Mouse (Mus musculus): Measurements from ENCODE around the gene Neurl1b. TPM values are rescaled to one million over a fixed set of nuclear protein-coding genes. Genes with fewer than 3 reads are reported as not detected.

The Neurl1b gene
- polyA plus RNA-seq (2015; fragmentation: Nextera tagmentation; extraction: Ambion mirVana) = 0.67 and 0.89 TPM in 2 replicates

- no peaks in the 10 kb centered on the region for H3K9me3 ChIP-seq
- peak within 1 kb of the TSS; percentile 99 for H3K4me2 ChIP-seq
- peaks cover 17% of the 10 kb centered on the region for H3K4me1 ChIP-seq
- H3K4me3 ChIP-seq = peak within 1 kb of the TSS; percentile 59
- H3K27ac ChIP-seq = no peak within 1 kb of the TSS
- WGBS = under 1% methylated on average over 101 of the region's 105 CpGs
- peak within 1 kb of the TSS; percentile 70 for H3K9ac ChIP-seq
- peaks cover 86% of the 10 kb centered on the region for H3K27me3 ChIP-seq
- ATAC-seq (ENCODE audit: insufficient number of reproducible peaks, insufficient read depth, low FRiP score, low TSS enrichment, low read depth) = 0 out of 2 replicates have a peak, but pooled peaks have one; percentile 7
- no peaks in the 10 kb centered on the region for H3K36me3 ChIP-seq
These were observed at the start of gene Neurl1b for GRCm38 (mm10) chr17:26414523-26415354. Gene Neurl1b, plus strand, starts transcription at chr17:26414829.

GRCm38 (mm10) chr17:26366792-26367191 is 47.8 kb upstream of the Neurl1b start:
- 74% methylated on average over 4 of the region's 4 CpGs for WGBS
- H3K4me2 ChIP-seq = no peak overlapping the region
- no peaks in the 10 kb centered on the region for H3K36me3 ChIP-seq
- H3K4me1 ChIP-seq = peaks cover 38% of the 10 kb centered on the region
- no peak for ATAC-seq (ENCODE audit: insufficient number of reproducible peaks, insufficient read depth, low FRiP score, low TSS enrichment, low read depth)
- no peak overlapping the region for H3K9ac ChIP-seq
- no peak overlapping the region for H3K27ac ChIP-seq
- H3K4me3 ChIP-seq = no peak overlapping the region
- H3K9me3 ChIP-seq = no peaks in the 10 kb centered on the region
- H3K27me3 ChIP-seq = peaks cover 9% of the 10 kb centered on the region; the same call in 1 of the 2 replicates

- no peaks in the 10 kb centered on the region for H3K36me3 ChIP-seq
- peaks cover 30% of the 10 kb centered on the region for H3K4me1 ChIP-seq
- ATAC-seq (ENCODE audit: insufficient number of reproducible peaks, insufficient read depth, low FRiP score, low TSS enrichment, low read depth) = 0 out of 2 replicates have a peak, but pooled peaks have one; percentile 39
- no peak overlapping the region for H3K4me3 ChIP-seq
- H3K9ac ChIP-seq = no peak overlapping the region
- 56% methylated on average over 10 of the region's 10 CpGs for WGBS
- H3K27me3 ChIP-seq = peaks cover 9% of the 10 kb centered on the region; the same call in 1 of the 2 replicates
- no peak overlapping the region for H3K27ac ChIP-seq
- H3K9me3 ChIP-seq = no peaks in the 10 kb centered on the region
- no peak overlapping the region for H3K4me2 ChIP-seq
These were observed 46.2 kb upstream of the Neurl1b start for GRCm38 (mm10) chr17:26368336-26368992.

DNA sequence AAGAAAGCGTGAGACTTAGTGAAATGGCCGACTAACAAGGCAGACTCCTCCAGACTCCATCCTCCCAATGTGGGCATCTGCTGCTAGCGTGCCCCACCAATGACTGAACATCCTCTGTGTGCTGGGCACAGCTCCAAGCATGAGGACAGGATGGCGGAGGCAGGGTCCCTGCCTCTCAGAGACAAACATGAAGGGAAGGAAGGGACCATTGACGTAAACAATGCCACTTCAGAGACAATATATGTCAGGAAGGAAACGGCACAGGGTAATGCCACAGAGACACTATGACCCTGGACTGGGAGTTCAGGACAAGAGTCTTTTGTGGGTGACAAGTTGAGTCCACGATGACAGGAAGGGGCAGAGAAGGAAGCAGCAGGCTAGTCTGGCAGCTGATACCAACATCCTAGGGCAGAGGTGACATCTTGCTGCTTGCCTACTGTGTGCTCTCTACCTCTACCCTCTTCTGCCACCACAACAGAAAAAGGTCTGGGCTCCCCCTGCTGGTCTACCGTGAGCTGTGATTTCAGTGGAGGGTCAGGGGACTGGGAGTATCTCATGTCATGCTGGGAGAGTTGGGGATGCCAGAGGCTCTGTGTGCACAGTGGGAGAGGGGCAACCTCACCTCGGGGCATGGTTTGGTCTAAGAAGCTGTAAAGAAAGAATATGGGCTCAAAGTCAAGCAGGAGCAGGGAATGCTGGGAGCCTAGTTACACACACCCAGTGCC is 43.9 kb upstream of the Neurl1b start:
- H3K4me2 ChIP-seq = no peak overlapping the region

GRCm38 (mm10) chr17:26371246-26371535 is 43.4 kb upstream of the Neurl1b start:
- Histone ChIP-seq H3K4me2 (no peak overlapping the region), H3K4me1 (peaks cover 17% of the 10 kb centered on the region; the same call in 1 of the 2 replicates), H3K9ac (no peak overlapping the region), H3K4me3 (no peak overlapping the region), H3K36me3 (no peaks in the 10 kb centered on the region), H3K27me3 (peaks cover 6% of the 10 kb centered on the region; the same call in 1 of the 2 replicates), H3K27ac (no peak overlapping the region), H3K9me3 (no peaks in the 10 kb centered on the region)
- 49% methylated on average over 3 of the region's 3 CpGs for WGBS
- no peak for ATAC-seq (ENCODE audit: insufficient number of reproducible peaks, insufficient read depth, low FRiP score, low TSS enrichment, low read depth)

More for the DNA sequence above, 43.9 kb upstream of the Neurl1b start:
- no peaks in the 10 kb centered on the region for H3K36me3 ChIP-seq
- H3K9ac ChIP-seq = no peak overlapping the region
- no peak overlapping the region for H3K4me3 ChIP-seq
- no peak overlapping the region for H3K27ac ChIP-seq
- H3K4me1 ChIP-seq = peaks cover 17% of the 10 kb centered on the region; the same call in 1 of the 2 replicates
- no peaks in the 10 kb centered on the region for H3K9me3 ChIP-seq
- 51% methylated on average over 9 of the region's 9 CpGs for WGBS
- H3K27me3 ChIP-seq = peaks cover 6% of the 10 kb centered on the region; the same call in 1 of the 2 replicates
- no peak for ATAC-seq (ENCODE audit: insufficient number of reproducible peaks, insufficient read depth, low FRiP score, low TSS enrichment, low read depth)

GRCm38 (mm10) chr17:26373211-26373610 is 41.4 kb upstream of the Neurl1b start:
- H3K27me3 ChIP-seq = no peaks in the 10 kb centered on the region; the same call in 1 of the 2 replicates
- 69% methylated on average over 5 of the region's 5 CpGs for WGBS
- no peak overlapping the region for H3K4me2 ChIP-seq
- no peak for ATAC-seq (ENCODE audit: insufficient number of reproducible peaks, insufficient read depth, low FRiP score, low TSS enrichment, low read depth)
- no peak overlapping the region for H3K4me3 ChIP-seq
- H3K4me1 ChIP-seq = peaks cover 14% of the 10 kb centered on the region; the same call in 1 of the 2 replicates
- no peak overlapping the region for H3K27ac ChIP-seq
- H3K36me3 ChIP-seq = no peaks in the 10 kb centered on the region
- no peak overlapping the region for H3K9ac ChIP-seq
- no peaks in the 10 kb centered on the region for H3K9me3 ChIP-seq

GRCm38 (mm10) chr17:26376416-26376815 is 38.2 kb upstream of the Neurl1b start:
- WGBS = 50% methylated on average over 1 of the region's 1 CpGs
- ATAC-seq (ENCODE audit: insufficient number of reproducible peaks, insufficient read depth, low FRiP score, low TSS enrichment, low read depth) = no peak
- Histone ChIP-seq H3K36me3 (no peaks in the 10 kb centered on the region), H3K4me1 (peaks cover 15% of the 10 kb centered on the region), H3K27me3 (no peaks in the 10 kb centered on the region; the same call in 1 of the 2 replicates), H3K4me3 (no peak overlapping the region), H3K9me3 (no peaks in the 10 kb centered on the region), H3K9ac (no peak overlapping the region), H3K4me2 (no peak overlapping the region), H3K27ac (no peak overlapping the region)

DNA sequence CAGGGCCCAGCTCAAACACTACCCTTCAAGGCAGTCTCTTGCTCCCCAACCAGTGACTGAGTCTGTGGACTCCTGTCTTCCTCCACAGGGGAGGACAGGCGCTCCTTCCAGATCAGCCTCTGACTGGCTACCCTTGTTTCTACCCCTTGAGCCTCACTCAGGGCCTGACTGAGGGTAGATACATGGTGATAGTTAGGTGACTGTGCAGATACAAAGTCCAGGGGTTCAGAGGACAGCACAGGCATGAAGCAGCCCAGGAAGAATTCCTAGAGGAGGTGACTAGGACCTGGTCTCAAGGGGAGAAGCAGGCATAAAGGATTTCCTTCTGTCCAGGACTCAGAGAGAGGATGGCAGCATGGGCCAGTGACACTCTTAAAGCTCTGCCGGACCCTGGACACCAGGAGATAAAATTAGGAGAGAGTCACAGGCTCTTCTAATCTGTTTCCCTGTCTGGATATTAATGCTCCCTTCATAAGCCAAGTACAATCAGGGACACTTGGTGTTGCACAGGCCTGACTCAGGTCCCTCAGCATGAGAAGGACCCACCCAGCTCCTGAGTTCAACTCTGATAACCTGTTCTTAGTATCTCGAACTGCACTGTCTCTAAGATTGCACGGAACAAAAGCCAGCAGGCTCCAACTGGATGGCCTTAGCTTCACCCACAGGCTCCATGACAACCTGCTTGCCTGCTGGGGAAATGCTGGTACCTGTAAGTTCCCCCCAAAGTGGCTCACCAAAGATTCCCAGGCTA is 37.5 kb upstream of the Neurl1b start:
- H3K4me1 ChIP-seq = peaks cover 19% of the 10 kb centered on the region
- no peaks in the 10 kb centered on the region for H3K36me3 ChIP-seq
- H3K4me2 ChIP-seq = no peak overlapping the region
- no peak overlapping the region for H3K9ac ChIP-seq
- H3K4me3 ChIP-seq = no peak overlapping the region
- ATAC-seq (ENCODE audit: insufficient number of reproducible peaks, insufficient read depth, low FRiP score, low TSS enrichment, low read depth) = no peak
- H3K9me3 ChIP-seq = no peaks in the 10 kb centered on the region
- WGBS = 80% methylated on average over 4 of the region's 4 CpGs
- H3K27me3 ChIP-seq = no peaks in the 10 kb centered on the region; the same call in 1 of the 2 replicates
- H3K27ac ChIP-seq = no peak overlapping the region

DNA sequence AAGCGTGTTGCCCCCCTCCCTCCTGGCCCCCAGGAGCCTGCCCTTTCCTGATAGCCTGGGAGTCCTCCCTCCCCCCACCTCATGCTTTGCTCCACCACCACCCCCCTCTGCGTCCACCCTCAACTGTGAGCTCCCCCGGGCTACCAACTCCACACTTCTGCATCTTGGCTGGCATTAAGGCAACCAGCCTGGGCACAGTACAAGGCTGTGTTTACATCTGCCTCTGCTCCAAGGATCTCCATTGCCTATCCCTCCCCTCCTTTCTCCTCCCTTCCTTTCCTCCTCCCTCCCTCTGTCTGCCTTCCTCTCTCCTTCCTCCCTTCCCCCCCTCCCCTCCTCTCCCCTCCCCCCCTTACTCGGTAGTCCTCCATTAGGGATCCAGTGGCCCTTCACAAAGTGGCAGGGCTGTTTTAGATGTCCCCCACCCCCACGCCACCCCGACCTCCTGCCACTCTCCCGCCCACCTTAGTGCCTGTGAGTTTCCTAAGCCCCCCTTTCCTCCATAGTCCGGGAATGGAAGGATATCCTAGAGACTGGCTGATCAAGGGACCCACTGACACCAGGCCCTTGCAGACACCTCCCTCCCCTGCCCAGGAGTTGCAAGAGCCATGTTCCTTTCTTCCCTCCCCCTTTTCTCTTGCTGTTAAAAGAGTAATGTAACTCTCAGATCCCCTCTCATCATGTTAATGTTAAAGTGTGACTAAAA is 34.2 kb upstream of the Neurl1b start:
- Histone ChIP-seq H3K27ac (peak overlapping the region; percentile 70), H3K9me3 (no peaks in the 10 kb centered on the region), H3K4me1 (peaks cover 19% of the 10 kb centered on the region), H3K4me3 (no peak overlapping the region), H3K27me3 (no peaks in the 10 kb centered on the region), H3K4me2 (peak overlapping the region; percentile 42), H3K9ac (no peak overlapping the region), H3K36me3 (no peaks in the 10 kb centered on the region)
- WGBS = 27% methylated on average over 8 of the region's 8 CpGs
- ATAC-seq (ENCODE audit: insufficient number of reproducible peaks, insufficient read depth, low FRiP score, low TSS enrichment, low read depth) = 0 out of 2 replicates have a peak, but pooled peaks have one; percentile 2

DNA sequence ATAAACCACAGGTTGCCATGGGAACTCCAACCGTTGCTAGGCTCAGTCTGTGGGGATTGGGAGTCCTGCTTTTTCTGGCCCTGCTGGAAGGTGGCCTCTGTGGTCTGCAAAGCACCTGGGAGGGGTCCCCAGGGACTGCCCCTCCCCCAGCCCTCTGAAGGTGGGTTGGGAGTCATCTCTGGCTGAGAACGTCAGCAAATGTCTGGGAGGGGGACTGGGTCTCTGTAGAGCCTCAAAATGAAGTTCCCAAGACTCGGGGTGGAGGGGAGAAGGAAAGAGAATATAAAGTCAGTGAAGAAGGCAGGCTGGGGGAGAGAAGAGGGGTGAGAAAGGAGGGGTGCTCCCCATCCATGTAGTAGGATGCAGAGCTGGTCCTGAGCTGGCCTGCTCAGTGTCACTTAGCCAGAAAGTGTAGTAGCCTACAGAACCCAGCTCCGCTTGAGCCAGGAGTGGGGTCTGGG is 33.6 kb upstream of the Neurl1b start:
- no peak overlapping the region for H3K4me3 ChIP-seq
- no peaks in the 10 kb centered on the region for H3K27me3 ChIP-seq
- H3K9me3 ChIP-seq = no peaks in the 10 kb centered on the region
- WGBS = 23% methylated on average over 4 of the region's 4 CpGs
- 0 out of 2 replicates have a peak overlapping the region, but pooled peaks have one; percentile 33 for H3K9ac ChIP-seq
- ATAC-seq (ENCODE audit: insufficient number of reproducible peaks, insufficient read depth, low FRiP score, low TSS enrichment, low read depth) = peak; percentile 69; the same call in 1 of the 2 replicates
- H3K4me2 ChIP-seq = peak overlapping the region; percentile 42
- peaks cover 19% of the 10 kb centered on the region for H3K4me1 ChIP-seq
- H3K36me3 ChIP-seq = no peaks in the 10 kb centered on the region
- H3K27ac ChIP-seq = peak overlapping the region; percentile 70
